Mouse (Mus musculus): ENCODE results near the gene Clec2e.

DNA sequence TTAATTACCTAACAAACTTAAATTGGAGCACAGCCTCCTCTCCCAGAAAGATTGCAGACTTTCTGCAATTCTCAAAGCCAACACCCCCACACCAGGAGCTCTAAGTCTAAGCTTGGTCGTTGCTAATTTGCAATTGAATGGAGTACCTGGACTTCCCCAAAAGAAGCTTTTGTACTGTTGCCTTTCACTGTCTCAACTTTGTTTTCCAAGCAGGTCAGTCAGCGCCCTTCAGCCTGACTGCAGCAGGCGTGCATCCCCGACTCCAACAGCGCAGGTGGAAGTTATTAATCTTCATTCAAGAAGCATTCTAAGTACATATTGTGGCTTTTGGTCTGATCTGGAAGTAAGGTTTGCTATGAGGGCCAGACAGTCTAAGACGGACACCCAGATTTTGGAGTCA lies 15.6 kb downstream of the Clec2e start:
- TF ChIP-seq CTCF (IDR thresholded peaks at IDR 0.05; ENCODE audit: borderline replicate concordance, extremely low read depth, insufficient read depth, insufficient read length) (no peak), POLR2A (IDR thresholded peaks at IDR 0.05; ENCODE audit: borderline replicate concordance, extremely low read depth, insufficient read depth, insufficient read length, poor library complexity, severe bottlenecking) (no peak)

All from brain, embryonic 14.5 days (tissue).